Mouse (Mus musculus) macrophage (primary cell): Measurements from ENCODE around the gene Efna2. TPM values are rescaled to one million over a fixed set of nuclear protein-coding genes. Genes with fewer than 3 reads are reported as not detected.
"Not testable (repeated sequence)": the region's sequence is repeated elsewhere in the genome, so short reads cannot be mapped to it uniquely, and the experiment has no call there.

ENCODE experiments used
- H3K27ac ChIP-seq: fragments of 350-480 bp; formaldehyde crosslinking; 2 replicates; pipeline ENCODE4 v1.9.0; 2021
- H3K36me3 ChIP-seq: fragments of 350-480 bp; formaldehyde crosslinking; 2 replicates; pipeline ENCODE4 v1.9.0; 2021; ENCODE audit errors: inconsistent target
- H3K4me3 ChIP-seq: fragments of 350-480 bp; formaldehyde crosslinking; 2 replicates; pipeline ENCODE4 v1.9.0; 2021; ENCODE audit errors: inconsistent target
- H3K79me2 ChIP-seq: fragments of 350-480 bp; formaldehyde crosslinking; 2 replicates; pipeline ENCODE4 v1.9.0; 2021; ENCODE audit errors: inconsistent target
- WGBS: methylation state at CpG from one replicate; pipeline ENCODE4 v1.1.7; 2026; ENCODE audit warnings: inconsistent platforms; ENCODE audit not compliant: missing documents; 5-methylcytosine and 5-hydroxymethylcytosine counted together
- polyA plus RNA-seq: library from polyadenylated mRNA; stranded (reverse); fragments of 250-400 nt; gene quantifications from 3 replicates; pipeline ENCODE4 v1.2.4, GENCODE M21; 2018; ENCODE audit warnings: inconsistent platforms

Efna2 gene
- polyA plus RNA-seq, 1 experiment from 2014 or later: 0.29 TPM

- Histone ChIP-seq H3K4me3 (peak within 1 kb of the TSS; percentile 18; the same call in 1 of the 2 replicates), H3K79me2 (peaks cover 22% of the 10 kb centered on the region), H3K27ac (peak within 1 kb of the TSS; percentile 51), H3K36me3 (peaks cover 8% of the 10 kb centered on the region; the same call in 1 of the 2 replicates)
- 45% methylated on average over 20 of the region's 20 CpGs for WGBS
Observed at GRCm38 (mm10) chr10:80165392-80166128, 13.7 kb upstream of the Efna2 start, which contains the start of gene Cirbp. Gene Cirbp (plus strand): TSS chr10:80165985.

GRCm38 (mm10) chr10:80166136-80166535, 13.1 kb upstream of the Efna2 start:
- peak overlapping the region; percentile 15; the same call in 1 of the 2 replicates for H3K27ac ChIP-seq
- WGBS: 96% methylated on average over 4 of the region's 4 CpGs
- not testable (repeated sequence) for H3K4me3 ChIP-seq

GRCm38 (mm10) chr10:80167460-80168037, 11.7 kb upstream of the Efna2 start:
- WGBS: under 1% methylated on average over 52 of the region's 55 CpGs
- H3K36me3 ChIP-seq: peaks cover 17% of the 10 kb centered on the region; the same call in 1 of the 2 replicates
- peak overlapping the region; percentile 51 for H3K27ac ChIP-seq
- peak overlapping the region; percentile 49; the same call in 1 of the 2 replicates for H3K4me3 ChIP-seq
- peaks cover 27% of the 10 kb centered on the region for H3K79me2 ChIP-seq

More at GRCm38 (mm10) chr10:80166136-80166535, 13.1 kb upstream of the Efna2 start:
- Histone ChIP-seq H3K36me3 (peaks cover 14% of the 10 kb centered on the region; the same call in 1 of the 2 replicates), H3K79me2 (peaks cover 27% of the 10 kb centered on the region)

DNA sequence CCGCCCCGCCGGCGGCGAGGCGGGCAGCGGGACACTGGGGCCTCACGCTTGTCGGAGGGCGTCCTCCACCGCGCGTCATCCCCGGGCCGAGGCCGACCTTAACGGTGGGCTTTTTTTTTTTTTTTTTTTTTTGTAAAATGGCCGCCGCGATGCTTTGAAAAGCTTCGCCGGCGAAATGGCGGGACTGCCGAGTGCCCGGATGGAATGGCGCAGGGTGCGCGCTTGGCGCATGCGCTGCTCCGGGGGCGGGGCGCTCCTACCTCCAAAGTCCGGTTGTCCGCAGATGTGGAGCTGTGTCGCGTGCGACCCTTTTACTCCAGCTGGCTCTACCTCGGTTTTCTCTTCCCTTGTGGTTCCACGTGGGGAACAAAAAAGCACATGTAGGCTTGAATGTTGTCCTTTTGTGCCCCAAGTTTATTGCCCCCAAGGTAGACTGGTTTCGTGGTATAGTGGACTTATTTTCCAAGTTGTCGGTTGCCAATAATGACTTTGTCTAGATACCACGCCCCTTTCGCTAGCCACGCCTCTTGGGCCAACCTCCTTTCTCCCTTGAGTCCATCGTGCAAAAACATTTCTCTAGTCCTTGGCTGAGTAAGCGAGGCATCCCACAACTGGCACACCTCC, 11.1 kb upstream of the Efna2 start:
- Histone ChIP-seq H3K4me3 (peak overlapping the region; percentile 49), H3K79me2 (peaks cover 27% of the 10 kb centered on the region), H3K27ac (peak overlapping the region; percentile 27), H3K36me3 (peaks cover 17% of the 10 kb centered on the region; the same call in 1 of the 2 replicates)
- WGBS: under 1% methylated on average over 48 of the region's 48 CpGs

- Histone ChIP-seq H3K27ac (no peak overlapping the region), H3K36me3 (peaks cover 17% of the 10 kb centered on the region; the same call in 1 of the 2 replicates), H3K4me3 (peak overlapping the region; percentile 49; the same call in 1 of the 2 replicates), H3K79me2 (peaks cover 27% of the 10 kb centered on the region)
- 50% methylated on average over 1 of the region's 1 CpGs for WGBS
Observed at GRCm38 (mm10) chr10:80169070-80169469, 10.2 kb upstream of the Efna2 start.

GRCm38 (mm10) chr10:80169651-80170050, 9.6 kb upstream of the Efna2 start:
- no peak overlapping the region for H3K4me3 ChIP-seq
- H3K79me2 ChIP-seq: peaks cover 27% of the 10 kb centered on the region
- 93% methylated on average over 7 of the region's 7 CpGs for WGBS
- no peak overlapping the region for H3K27ac ChIP-seq
- peaks cover 17% of the 10 kb centered on the region; the same call in 1 of the 2 replicates for H3K36me3 ChIP-seq

DNA sequence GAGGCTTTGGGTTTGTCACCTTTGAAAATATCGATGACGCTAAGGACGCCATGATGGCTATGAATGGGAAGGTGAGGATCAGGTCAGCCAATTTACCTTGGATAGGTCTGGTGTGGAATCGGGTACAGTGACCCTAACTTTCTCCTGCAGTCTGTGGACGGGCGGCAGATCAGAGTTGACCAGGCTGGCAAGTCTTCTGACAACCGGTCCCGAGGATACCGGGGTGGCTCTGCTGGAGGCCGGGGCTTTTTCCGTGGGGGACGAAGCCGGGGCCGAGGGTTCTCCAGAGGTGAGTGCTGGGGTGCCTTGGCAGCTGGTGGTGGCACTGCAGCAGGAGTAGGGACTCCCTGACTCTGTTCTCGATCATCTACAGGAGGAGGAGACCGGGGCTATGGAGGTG, 9.2 kb upstream of the Efna2 start:
- Histone ChIP-seq H3K79me2 (peaks cover 27% of the 10 kb centered on the region), H3K4me3 (no peak overlapping the region), H3K27ac (no peak overlapping the region), H3K36me3 (peaks cover 17% of the 10 kb centered on the region; the same call in 1 of the 2 replicates)
- 94% methylated on average over 16 of the region's 16 CpGs for WGBS

DNA sequence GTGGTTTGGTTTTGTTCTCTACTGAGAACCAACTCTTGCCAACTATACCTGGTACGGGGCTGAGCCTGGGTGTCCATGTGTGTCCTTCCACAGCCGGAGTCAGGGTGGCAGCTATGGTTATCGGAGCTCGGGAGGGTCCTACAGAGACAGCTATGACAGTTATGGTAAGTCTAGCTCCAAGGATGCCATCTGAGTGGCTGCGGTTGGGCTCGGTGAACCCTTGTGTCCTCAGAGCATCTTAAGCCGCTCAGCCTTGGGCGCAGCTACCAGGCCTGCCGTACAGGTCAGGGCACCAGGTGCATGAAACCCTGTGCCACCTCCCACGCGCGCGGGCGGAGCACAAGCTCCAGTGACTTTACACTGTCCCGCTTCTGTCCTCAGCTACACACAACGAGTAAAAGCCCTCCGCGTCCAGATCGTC, 8.7 kb upstream of the Efna2 start:
- Histone ChIP-seq H3K79me2 (peaks cover 27% of the 10 kb centered on the region), H3K4me3 (no peak overlapping the region), H3K27ac (no peak overlapping the region), H3K36me3 (peaks cover 17% of the 10 kb centered on the region; the same call in 1 of the 2 replicates)
- WGBS: 95% methylated on average over 19 of the region's 19 CpGs

DNA sequence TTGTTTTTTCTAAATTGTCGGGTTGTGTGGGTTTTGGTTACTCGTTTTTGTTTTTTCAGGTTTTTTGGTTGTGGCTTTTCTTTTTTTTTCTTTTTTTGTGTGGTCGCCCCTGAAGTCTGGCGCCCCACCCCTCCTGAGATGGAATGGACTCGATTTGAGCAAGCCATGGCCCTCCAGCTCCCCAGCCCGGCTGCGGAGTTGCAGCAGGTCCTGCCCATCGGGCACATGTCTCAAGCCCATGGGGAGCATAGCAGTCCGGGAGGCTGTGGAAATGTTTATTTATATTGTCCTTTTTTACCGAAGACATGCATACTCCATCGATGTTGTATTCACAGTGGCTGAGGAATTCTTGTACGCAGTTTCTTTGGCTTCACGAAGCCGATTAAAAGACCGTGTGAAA, 8.0 kb upstream of the Efna2 start:
- H3K79me2 ChIP-seq: peaks cover 27% of the 10 kb centered on the region
- peaks cover 17% of the 10 kb centered on the region; the same call in 1 of the 2 replicates for H3K36me3 ChIP-seq
- no peak overlapping the region for H3K4me3 ChIP-seq
- WGBS: 94% methylated on average over 15 of the region's 15 CpGs
- H3K27ac ChIP-seq: no peak overlapping the region

- Histone ChIP-seq H3K36me3 (peaks cover 17% of the 10 kb centered on the region; the same call in 1 of the 2 replicates), H3K79me2 (peaks cover 27% of the 10 kb centered on the region), H3K27ac (peak overlapping the region; percentile 95), H3K4me3 (peak overlapping the region; percentile 45; the same call in 1 of the 2 replicates)
- WGBS: 94% methylated on average over 41 of the region's 45 CpGs
Observed at GRCm38 (mm10) chr10:80171760-80172526, 7.3 kb upstream of the Efna2 start.

GRCm38 (mm10) chr10:80172527-80173292, 6.6 kb upstream of the Efna2 start, which contains the start of gene 1600002K03Rik:
Gene 1600002K03Rik (plus strand): TSS chr10:80172944.
- 9% methylated on average over 35 of the region's 35 CpGs for WGBS
- Histone ChIP-seq H3K27ac (peak within 1 kb of the TSS; percentile 95), H3K36me3 (peaks cover 17% of the 10 kb centered on the region; the same call in 1 of the 2 replicates), H3K4me3 (peak within 1 kb of the TSS; percentile 45), H3K79me2 (peaks cover 27% of the 10 kb centered on the region)

GRCm38 (mm10) chr10:80173358-80173757, 5.9 kb upstream of the Efna2 start:
- WGBS: 10% methylated on average over 11 of the region's 11 CpGs
- H3K4me3 ChIP-seq: peak overlapping the region; percentile 45
- peaks cover 17% of the 10 kb centered on the region; the same call in 1 of the 2 replicates for H3K36me3 ChIP-seq
- peaks cover 27% of the 10 kb centered on the region for H3K79me2 ChIP-seq
- H3K27ac ChIP-seq: peak overlapping the region; percentile 95

GRCm38 (mm10) chr10:80173955-80174640, 5.2 kb upstream of the Efna2 start:
- Histone ChIP-seq H3K36me3 (peaks cover 17% of the 10 kb centered on the region; the same call in 1 of the 2 replicates), H3K79me2 (peaks cover 20% of the 10 kb centered on the region), H3K27ac (peak overlapping the region; percentile 95; the same call in 1 of the 2 replicates), H3K4me3 (no peak overlapping the region)
- WGBS: 88% methylated on average over 10 of the region's 10 CpGs
